Mouse (Mus musculus): Measurements from ENCODE around the gene Acss1.

The Acss1 gene

DNA sequence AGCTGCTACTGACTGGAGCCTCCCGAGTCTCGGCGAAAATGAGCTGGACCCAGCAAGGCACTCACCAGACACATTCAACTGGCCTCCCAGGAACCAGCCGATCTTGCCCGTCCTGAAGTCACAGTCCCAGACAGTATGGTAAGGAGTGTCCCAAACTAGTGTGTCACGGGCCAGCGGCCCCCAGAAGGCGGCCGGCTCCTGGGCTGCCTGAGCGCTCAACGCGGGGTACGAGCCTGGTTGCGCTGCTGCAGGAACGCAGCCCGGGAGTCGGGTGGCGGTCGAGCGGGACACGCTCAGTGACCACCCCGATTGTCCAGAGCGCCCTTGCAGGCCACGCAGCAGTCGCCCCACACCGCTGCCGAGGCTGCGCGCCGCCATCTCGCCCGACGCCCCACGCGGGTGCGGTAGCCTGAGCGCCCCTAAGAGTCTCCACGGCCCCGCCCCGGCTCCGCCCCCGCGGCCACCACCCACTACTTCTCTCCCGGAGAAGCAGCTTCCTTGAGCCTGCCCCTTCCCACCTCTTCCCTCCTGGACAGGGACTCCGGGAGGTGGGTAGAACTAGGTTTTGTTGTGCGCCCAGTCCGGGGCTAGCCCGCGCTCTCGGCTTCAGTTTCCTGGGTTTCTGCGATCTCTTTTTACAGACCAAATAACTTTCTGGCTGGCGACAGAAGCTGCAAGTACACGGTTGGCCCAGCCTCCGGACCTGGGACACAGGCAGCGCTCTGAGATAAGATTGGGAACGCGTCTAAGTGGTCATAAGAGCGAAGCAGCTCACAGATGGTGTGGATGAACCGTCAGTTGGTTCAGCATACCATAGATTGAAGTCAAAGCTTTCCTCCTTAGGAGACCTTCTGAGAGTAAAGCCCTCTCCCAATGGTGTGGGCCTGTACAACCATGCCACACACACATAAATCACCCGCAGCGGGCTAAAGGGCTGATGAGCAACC lies at the start of gene Acss1:
TSS of gene Acss1 (minus strand) at position 681 of the 947 bp plus-strand sequence.
- peak; percentile 86 for DNase-seq

DNA sequence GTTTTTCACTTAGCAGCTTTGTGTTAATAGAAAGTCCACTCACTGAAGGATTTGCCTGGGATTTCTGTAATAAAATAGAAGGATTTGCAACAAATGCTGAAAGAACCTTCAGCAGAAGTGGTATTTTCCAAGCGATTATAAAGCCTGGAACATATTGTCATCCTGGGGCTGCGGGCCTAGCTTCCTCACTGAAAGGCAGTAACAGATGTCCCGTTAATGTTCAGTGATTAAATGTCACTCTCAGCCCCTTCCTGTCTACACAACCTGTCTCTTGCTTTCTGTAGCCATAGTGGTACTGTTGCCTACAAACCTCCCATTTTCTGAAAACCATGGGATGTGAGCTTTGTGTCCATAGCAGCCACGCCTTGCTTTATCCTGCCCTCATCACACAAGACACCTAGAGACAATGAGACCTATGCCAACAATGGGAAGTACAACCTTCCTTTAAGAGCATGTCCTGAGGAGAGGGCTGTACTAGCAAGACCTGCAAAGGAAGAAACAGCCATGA lies 43.9 kb upstream of the Acss1 start:
- DNase-seq = no peak

DNA sequence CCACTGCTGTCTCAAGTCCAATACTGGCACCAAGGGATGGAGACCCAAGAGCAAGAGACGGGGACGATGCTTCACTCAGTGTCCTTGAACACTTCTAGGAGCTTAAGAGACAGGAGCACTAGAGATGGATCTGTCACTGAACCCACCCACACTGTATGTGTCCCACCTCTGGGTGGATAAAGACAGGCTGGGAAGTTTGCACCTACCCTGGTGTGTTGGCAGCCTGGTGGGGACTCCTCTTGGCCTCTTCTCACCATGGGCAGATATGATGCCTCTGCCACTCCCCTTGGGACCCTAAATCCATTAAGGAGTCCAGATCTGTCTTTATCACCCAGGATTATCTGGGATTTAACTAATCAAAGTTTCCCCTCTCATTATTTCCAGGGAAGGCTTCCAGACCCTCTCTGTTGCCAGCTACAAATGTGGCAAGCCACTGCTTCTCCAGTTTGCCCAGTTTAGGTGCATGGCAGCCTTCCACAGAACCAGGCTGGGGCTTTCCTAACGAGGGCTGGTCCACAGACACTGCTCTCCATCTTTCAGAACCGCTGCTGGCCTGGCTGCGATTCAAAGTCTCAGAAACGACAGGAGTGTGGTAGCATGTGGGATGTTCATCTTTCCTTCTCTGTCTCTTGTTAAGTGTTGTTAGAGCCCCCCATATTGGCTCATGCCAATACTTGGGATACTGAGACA lies 23.3 kb upstream of the Acss1 start:
- DNase-seq = no peak

DNA sequence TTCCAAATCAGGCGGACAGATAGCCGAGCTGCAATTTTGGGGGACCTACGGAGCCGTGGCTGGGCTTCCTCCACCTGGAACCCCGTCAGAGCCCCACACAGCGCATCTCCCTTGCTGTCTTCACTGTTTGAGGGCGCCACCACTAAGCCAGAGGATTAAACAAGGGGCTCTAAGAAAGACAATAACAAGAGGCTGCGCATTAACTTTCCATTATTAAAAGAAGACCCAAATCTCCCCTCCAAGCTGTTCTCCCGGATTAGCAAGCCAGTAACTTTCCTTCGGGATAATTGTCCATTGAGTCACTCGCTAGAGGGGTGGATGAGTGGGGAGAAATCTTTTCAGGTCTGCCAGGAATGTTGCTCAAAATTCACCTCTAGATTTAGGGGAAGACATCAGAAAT lies 21.9 kb upstream of the Acss1 start:
- DNase-seq = no peak

DNA sequence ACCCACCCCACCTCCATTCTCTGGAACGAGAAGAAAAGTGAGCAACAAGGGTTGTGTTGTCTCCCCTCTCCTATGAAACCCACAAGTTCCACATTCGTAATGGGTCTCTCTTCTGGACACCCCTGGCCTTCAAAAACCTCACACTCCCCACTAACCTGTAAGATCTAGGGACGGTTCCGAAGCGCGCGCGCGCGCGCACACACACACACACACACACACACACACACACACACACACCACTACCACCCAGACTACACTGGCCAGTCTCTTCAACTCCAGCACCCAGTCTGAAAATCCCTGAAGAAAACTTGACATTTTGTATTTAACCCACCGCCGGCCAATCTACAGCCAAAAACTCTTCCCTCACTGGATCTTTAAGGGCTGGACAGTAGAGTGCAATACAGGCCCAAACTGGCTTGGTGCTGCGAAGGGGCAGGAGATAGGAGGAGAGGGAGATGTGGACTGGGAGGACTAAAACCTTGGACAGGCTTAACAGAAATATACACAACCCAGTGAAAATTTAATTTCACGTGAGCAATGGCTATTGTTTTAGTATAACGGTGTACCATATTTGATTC lies 21.0 kb upstream of the Acss1 start, which contains the start of gene Vsx1:
TSS of gene Vsx1 (minus strand) at position 138 of the 578 bp plus-strand sequence.
- no peak for DNase-seq

DNA sequence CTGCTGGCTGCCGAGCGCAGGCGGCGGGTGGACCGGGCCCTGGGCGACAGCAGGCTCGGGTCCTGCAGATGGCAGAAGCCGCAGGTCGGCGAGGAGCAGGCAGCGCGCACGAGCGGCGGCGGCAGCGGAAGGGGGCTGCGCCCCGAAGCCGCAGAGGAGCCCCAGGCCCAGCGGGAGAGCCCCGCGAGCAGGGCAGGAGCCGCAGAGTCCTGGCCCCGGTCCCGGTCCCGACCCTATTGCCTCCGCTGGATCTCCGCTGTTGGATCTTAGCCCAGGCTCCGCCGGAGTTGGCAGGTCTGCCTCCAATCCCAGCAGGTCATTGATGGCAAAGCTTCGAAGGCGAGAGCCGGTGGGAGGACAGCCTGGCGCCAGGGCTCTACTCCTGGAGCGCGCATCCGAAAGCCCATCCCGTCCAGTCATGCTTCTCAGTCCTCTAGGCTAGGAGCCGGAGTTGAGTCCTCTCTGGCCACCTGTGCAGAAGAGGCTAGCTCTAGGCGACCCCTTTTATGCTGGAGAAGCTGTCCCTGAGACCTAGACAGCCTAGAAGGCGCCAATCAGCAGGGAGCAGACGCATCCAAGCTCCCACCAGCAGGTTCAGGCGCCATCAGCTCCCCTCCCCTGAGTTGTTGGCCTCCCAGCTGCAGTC lies 20.4 kb upstream of the Acss1 start:
- peak; percentile 34 for DNase-seq

DNA sequence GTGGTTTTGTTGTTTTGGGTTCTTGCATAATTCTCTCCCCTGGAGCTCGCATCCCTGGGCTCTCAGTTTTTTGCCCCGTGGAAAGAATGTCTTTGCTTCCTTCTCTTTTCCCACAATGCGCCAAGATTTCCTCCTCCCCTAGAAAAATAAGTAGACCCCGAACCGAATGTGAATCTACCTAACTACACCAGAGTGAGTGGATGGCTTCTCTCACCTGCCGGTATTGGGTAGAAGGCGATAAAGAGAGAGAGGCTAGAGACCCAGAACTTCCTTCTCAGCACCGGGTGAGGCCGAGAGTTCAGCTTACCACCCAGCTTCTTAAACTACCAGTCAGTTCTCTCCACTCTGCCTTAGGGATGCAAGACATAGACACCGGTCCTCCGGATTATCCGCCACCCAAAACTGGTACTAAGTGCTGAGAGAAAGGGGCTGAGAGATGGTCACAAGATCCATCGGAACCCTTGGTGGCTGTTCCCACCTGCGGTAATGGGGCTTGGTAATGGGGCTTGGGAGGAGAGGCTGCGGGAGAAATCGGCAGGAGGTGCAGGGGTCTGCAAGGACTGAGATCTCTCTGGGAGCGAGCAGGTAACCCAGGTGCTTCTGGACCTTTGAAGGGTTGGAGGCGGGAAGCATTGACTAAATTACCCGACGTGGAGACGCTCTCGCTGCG lies 19.7 kb upstream of the Acss1 start:
- no peak for DNase-seq

DNA sequence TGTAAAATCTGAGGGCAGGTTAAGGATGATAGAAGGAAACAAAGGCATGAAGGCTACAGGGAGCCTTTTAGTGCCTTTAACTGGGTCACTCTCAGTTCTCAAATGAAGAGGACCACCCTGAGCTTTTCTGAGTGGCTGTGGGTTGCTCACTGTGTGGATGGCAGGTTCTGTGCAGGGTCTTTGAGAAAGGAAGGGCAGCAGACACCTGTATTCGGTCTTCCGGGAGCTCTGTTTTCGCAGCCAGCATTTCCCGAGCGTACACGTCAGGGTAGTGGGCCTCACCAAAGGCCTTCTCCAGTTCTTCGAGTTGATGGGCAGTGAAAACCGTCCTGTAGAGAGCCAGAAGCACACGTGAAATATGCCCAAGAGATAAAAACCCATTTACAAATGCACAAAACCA lies 17.1 kb upstream of the Acss1 start:
- no peak for DNase-seq

DNA sequence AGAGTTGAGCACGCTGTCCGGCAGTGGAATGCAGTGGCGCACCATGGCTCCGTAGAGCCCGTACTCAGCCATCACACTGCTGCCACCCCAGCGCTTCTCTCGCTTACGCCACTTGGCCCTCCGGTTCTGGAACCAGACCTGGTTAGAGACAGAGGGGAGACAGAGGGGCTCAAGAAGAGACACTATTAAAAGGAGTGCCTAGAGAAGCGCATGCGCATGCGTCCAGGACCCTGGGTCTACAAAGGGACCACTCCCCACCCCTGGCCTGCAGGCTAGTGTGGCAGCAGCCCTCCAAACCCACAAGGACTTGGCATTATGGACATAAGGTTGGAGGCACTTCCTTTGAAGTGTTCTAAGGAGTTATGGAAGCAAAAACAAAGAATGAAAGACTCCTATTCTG lies 16.2 kb upstream of the Acss1 start:
- DNase-seq = no peak

DNA sequence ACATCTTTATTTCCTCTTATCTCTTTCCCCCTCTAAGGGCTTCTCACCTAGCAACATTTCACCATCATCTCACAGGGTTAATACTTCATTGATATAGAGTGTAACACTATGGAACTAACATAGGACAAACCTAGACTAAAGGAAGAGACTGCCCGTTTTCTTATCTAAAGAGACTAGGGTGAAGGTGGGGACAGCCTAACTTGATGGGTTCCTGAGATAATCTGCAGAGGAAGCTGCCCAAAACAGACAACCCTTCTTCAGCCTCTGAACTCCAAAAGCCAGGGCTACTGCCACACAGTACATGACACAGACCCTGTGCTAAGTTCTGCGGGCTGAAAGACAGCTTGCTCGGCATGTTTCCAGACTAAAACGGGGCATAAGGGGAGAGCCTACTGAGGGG lies 13.3 kb upstream of the Acss1 start:
- no peak for DNase-seq

DNA sequence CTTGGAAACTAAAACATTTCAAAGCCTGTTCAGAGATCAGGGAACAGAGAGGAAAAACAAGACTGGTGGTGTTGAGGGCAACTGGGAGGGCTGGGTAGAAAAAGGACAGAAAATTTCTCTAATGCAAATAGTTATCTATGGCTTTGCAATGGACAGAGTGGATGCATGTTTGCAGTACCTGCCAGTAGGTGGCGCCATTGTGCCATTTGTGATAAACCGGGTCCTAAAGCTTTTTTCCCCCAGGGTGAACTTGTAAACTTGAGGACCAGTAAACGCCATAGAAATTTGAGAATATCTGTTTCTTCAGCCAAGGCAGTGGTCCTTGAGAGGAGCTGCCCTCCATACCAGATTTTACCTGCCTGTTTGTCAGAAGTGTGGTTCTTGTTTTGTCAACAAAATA lies 10.1 kb upstream of the Acss1 start:
- peak; percentile 86 for DNase-seq

DNA sequence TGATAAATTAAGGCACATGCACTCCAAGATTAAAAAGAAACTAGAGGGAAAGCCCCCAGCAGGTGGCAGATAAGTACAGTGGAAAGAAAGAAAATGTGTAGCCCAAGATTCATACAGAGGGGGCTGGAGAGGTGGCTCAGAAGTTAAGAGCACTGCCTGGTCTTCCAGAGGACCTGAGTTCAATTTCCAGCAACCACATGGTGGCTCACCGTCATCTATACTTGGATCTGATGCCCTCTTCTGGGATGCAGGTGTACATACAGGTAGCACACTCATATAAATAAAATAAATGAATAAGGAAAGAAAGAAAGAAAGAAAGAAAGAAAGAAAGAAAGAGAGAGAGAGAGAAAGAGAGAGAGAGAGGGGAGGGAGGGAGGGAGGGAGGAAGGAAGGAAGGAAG lies 7.2 kb upstream of the Acss1 start:
- DNase-seq = no peak

DNA sequence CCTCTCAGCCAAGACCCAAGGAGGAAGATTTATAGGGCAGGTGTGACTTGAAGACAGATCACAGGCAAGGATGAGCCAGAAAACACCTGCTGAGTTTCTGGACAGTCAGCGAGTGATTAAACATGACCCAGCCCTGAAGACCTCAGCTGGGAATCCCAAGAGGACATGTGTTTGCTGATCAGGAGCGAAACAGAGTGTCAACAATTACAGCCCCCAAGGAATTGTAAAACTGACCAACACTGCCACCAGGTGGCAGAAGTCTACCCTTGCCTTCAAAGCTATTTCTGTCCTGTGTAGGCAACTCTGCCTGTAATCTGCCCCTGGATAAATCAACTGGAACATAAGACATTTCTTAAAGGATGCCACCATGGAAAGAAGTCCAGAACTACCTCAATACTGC lies 6.6 kb upstream of the Acss1 start:
- peak; percentile 80 for DNase-seq

DNA sequence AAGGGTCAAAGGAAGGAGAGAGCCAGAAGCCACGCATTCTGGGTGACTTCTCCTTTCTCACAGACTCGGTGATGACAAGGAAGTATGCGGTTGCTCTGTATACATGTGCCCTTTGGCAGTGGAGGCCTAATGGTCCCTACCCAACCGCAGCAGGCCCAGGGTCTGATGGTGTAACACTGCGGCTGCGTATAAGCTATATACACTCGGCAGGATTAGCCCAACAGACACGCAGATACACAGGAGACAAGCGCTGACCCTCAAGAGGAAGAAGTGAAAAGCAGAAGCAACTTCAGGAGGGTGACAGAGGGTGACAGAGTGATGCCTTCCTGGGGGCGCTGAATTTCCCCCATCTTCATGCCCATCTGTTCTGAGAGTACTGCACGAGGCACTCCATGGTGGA lies 5.6 kb upstream of the Acss1 start:
- DNase-seq = no peak

DNA sequence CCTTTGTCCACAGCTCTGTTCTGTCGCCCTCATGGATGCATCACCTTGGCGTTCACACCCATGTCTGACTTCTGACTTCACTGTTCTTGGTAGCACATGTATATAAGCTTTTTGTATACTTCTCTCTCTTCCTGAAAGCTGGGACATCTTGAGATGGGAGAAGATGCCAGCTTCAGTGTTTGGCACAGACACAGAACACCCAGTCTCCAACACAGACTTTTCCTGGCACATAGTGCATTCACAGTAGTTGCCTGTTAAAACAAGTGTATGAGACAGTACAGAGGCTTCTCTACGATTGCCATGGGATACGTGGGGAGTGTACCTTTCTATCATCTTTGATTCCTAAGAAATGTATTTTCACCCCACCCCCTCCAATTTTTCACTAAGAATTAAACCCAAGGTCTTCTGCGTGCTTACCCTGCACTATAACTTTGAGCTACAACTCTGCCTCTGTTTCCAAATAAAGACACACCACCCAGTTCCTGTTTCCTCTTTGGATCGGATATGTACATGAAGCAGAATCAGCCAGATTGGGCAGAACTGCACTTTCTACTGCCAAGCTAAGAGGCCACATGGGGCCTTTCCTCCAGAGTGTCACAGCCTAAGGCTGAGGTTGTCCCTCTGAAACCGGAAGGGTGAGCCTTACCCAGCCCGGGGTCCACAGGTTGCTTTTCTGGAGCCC lies 3.5 kb upstream of the Acss1 start:
- no peak for DNase-seq

DNA sequence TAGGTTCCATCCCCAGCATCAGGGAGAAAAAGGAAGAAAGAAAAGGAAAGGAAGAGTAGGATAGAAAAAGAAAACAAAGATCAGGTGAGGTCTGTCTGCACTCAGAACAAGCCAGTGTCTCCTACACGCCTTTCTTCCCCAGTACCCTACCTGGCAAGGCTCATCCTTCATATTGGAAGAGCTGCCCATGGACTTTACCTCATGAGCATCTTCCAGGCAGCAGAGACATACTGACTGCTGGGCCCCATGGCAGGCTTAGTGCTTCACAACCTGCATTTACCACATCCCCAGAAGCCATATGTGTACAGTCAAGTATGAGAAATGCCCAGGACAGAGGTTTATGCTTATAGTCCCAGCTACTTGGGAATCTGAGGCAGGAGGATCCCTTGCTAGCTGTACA lies 2.6 kb upstream of the Acss1 start:
- no peak for DNase-seq

DNA sequence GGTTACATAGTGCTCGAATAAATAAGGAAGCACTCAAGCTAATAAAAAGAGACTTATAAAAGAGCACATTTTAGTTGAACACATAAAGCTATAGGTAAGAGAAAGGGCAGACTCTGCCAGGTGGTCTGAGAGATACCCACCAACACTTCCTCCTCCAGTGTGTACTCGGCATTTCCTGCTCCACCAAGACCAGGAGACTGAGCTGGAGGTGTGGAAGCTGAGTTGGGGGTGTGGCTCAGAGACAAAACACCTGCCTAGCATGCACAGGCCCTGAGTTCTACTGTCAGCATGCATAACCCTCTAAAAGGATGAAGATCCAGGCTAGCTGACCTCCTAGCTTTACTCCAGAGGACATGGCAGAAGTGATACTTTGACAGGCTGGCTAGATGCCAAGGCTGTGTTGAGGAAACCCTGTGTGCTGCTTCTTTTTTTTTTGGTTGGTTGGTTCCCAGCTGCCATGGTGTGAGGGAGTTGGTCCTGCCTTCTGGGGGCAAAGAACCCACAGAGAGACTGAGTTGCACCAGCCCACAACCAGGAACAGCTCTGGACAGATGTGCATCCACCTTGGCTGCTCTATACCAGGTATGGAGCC lies 1.2 kb upstream of the Acss1 start:
- DNase-seq = peak; percentile 49

DNA sequence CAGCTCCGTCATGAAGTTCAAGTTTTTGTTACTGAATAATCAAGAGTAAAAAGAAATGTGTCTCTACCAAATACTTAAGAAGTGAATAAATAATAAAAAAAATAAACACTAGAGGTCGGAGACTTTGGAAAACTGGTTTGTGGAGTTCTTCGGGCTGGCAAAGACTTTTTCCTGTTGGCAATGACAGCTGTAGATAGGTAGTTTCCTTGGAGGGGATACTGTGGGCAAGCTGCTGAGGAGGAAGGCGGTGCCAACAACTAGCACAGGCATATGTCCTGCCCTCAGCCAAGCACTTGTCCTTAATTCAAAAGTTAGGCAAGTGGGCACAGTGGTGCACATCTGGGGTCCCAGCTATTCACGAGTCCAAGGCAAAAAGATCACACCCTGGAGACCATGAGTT lies 656 bp upstream of the Acss1 start:
- DNase-seq = no peak

DNA sequence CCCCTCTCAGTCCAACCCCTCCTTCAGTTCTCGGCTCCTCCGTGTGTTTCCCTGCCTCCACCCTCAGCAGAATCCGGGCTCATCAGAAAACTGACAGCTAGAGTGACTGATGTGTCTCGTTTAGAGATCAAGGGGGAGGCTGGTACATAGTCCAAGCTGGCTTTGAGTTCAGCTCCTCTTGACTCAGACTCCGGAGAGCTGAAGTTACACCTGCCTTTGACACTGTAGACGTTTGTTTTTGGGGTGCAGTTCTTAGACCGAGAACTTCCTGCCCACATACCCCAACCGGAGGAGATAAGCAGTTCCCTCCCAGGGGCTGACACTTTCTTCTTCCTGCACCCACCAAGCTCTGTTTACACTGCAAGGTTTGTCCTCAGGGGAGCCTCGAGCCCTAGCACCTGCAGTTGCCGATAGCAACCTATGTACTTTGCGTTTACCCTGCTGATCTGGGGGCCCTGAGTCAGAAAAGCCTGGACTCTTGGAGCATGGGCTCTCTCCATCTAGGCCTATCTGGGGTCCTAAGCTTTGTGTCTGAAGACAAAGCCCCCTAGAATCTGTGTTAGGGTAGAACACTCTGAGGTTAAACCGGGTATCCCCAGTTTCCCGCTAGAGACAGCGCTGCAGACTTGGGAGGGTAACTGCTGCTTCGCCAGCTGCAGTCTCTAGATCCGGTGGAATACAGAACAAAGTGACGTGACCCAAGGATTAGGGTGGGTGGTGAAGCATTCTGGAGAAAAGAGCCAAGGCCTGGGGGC lies 1.1 kb downstream of the Acss1 start:
- DNase-seq = peak; percentile 39

DNA sequence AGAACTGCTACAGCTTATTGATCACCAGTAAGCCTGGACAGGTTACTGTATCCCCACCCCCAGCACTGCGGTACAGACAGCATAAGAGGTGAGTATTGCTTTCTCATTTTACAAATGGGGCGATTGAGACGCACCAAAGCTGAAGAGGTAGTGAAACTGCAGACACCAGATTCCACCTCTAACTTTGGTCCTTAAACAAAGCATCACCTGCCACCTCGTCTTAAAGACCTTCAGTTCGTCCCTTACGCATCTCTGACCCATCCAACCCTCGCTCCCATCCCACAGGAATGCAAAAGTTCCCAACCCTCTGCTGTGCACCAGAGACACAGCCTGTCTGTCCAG lies 1.6 kb downstream of the Acss1 start:
- no peak for DNase-seq

Data from kidney, postnatal 10 days (tissue).